Mouse (Mus musculus): ENCODE measurements around the gene Krt82.
"Not testable (repeated sequence)": the region's sequence is repeated elsewhere in the genome, so short reads cannot be mapped to it uniquely, and the experiment has no call there.

Gene Krt82

GRCm38 (mm10) chr15:101550567-101550966 lies at the start of gene Krt82:
Krt82 (minus strand) TSS chr15:101550667.
- no peak for DNase-seq

- no peak for DNase-seq
Observed at GRCm38 (mm10) chr15:101599123-101599522, 48.7 kb upstream of the Krt82 start.

- peak; percentile 33 for DNase-seq
Observed at GRCm38 (mm10) chr15:101588216-101588615, 37.7 kb upstream of the Krt82 start.

DNA sequence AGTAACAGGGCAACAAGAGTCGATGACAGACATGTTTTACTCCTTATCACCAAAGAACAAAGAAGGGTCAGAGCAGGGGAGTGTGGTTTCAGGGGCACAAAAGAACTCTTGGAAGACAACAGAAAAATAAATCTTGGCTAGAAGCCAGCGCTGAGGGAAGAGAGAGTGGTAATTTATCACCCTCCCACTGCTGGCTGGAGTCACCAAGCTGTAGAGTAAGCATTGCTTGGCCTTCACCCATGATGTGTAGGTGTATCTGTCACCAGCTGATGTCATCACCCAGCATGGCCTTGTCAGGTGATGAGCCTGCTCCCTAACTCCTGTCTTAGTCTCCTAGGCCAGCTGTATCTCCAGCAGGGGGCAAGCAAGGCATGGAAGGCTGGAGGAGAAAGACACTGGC lies 34.0 kb upstream of the Krt82 start:
- no peak for DNase-seq

GRCm38 (mm10) chr15:101583211-101583965 lies 32.9 kb upstream of the Krt82 start:
- no peak for DNase-seq

DNA sequence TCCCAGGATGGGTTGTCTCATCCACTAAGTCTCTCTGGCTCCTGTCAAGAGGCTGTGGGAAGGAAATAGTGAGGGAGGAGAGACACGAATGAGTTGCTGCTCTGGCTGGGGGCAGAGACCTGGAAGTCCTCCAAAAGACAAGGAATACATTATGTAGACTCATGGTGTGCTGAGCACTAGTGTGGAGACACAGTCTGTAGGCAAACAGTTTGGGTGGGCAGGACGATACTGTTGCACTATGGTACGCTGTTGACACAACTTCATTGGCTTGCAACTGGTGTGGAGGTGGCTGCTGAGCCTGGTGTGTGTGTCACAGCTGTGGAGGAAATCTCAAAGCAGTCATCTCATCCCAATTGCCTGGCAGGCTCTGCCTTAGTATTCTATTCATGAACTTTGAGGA lies 31.2 kb upstream of the Krt82 start:
- no peak for DNase-seq

GRCm38 (mm10) chr15:101575506-101575905 lies 25.0 kb upstream of the Krt82 start:
- DNase-seq: no peak

DNA sequence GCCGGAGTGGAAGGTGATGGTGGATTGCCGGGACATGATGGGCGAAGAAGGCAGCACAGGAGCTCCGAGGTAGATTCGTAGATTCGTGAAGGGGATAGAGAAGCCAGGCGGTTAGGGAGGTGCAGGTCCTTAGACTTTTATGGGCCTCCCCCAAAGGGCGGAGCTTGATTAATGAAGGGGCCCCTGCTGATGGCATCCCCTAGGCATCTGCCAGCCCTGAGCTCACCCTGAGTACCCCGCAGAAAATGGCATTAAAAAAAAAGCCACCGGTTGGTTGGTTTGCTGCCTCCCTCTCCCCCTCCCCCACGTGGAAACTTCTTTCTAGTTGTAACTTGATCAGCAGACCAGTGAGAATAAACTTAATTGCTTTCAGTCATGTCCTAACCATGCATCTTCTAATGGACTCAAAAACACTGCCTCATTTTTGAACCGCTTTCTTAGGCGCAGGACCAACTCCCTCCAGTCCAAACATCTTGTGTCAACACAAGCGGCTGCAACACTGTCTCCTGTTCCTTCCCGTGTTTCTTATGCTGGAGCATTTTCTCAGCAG lies 23.4 kb upstream of the Krt82 start, which contains the start of gene Krt75:
TSS of gene Krt75 (minus strand) at position 109 of the 550 bp plus-strand sequence.
- DNase-seq: no peak

DNA sequence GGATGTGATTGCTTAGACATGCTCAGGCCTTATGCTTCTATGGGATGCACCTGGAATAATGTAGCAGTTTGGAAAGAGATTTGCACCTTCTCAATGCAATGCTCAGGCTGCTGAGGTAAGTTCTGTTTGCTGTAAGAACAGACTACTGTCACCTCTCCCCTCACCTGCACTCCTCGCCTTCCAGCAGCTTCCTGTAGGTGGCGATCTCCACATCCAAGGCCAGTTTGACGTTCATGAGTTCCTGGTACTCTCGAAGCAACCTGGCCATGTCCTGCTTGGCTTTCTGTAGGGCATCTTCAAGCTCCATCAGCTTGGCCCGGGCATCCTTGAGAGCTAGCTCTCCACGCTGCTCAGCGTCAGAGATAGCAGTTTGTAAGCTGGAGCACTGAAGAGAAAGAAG lies 17.3 kb upstream of the Krt82 start:
- peak; percentile 52 for DNase-seq

GRCm38 (mm10) chr15:101562850-101563249 lies 12.4 kb upstream of the Krt82 start, which contains the start of gene Krt90:
Krt90 (minus strand) TSS chr15:101562950.
- no peak for DNase-seq

- no peak for DNase-seq
Observed at GRCm38 (mm10) chr15:101558034-101558646, 7.7 kb upstream of the Krt82 start.

DNA sequence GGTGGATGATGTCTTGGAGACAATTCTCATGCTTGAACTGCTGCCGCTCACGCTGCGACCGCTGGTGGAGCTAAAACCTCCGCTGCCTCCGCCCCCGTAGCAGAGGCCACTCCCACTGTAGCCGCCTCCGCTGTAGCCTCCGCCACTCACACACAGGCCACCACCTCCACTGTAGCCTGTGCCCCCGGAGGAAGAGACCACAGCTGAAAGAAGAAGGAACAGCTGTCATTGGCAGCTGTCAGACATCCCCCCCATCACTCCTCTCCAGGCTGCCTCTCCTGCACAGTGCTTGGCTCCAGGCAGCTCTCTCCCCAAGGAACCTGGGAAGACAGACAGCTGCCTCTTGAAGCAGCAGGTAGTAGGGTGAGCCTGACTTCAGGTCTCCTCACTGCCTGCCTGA lies 2.7 kb upstream of the Krt82 start:
- peak; percentile 81 for DNase-seq

DNA sequence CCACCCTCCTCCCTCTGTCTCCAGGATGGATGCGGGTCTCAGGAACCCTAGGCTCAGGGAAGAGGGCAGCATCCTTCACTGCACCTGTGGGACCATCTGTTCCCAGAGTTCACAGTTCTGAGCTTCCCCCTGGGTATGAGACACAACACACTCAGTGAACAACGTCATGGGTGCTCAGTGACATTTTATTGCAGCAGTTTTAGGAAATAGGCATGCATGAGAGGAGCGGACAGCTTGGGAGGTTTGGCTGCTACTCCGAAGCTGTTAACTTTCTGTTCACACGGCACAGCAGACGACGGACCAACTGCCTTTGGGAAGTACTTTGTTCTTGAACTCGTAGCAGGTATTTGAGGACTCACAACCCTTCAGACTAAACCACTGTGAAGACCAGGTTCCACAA lies 1.7 kb upstream of the Krt82 start:
- no peak for DNase-seq

DNA sequence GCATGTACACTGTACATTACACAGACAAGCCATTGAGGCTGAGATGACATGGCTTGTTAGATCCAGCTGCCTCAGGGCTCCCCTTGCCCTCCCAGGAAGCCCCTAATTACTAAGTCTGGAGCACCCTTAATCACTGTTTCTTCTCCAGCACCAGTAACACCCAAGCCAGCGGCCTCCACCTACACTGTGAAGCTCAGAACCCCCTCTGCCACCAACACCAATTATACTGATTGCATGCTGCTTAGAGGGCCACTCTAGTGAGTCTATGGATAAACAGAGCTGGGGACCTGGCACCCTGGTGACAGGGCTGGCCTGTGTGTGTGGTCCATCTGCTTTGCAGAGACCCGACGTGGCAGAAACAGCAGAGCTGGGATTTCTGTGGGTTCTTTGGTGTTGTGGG lies 6.0 kb downstream of the Krt82 start:
- DNase-seq: no peak

DNA sequence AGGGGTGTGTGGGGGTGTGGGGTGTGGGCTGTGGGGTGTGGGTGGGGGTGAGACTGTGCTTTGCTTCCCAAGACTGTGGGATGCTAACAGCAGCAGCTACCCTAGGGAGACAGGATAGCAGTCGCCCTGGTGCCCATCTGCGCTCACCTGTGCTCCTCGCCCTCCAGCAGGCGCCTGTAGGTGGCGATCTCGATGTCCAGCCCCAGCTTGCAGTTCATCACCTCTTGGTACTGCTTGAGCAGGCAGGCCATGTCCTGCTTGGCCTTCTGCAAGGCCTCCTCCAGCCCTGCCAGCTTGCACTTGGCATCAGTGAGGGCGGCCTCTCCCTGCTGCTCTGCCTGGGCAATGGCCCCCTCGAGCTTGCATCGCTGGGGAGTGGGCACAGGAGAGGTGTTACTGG lies 7.9 kb downstream of the Krt82 start:
- DNase-seq: peak; percentile 36

DNA sequence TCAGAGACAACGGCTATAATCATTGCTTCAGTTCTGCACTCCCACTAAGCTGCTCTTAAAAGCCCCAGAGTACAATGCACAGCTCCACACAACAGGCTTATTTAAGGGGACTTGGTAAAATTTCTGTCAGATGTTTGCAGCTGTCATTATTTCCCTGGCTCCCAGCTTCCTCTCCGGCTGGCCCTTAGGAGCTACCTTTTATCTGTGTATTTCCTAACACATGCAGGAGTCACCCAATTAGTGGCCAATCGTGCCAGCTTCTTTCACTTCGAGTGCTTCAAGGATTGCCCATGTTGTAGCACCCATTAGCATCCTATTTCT lies 11.9 kb downstream of the Krt82 start:
- no peak for DNase-seq

- peak; percentile 17 for DNase-seq
Observed at GRCm38 (mm10) chr15:101537864-101538579, 12.4 kb downstream of the Krt82 start.

DNA sequence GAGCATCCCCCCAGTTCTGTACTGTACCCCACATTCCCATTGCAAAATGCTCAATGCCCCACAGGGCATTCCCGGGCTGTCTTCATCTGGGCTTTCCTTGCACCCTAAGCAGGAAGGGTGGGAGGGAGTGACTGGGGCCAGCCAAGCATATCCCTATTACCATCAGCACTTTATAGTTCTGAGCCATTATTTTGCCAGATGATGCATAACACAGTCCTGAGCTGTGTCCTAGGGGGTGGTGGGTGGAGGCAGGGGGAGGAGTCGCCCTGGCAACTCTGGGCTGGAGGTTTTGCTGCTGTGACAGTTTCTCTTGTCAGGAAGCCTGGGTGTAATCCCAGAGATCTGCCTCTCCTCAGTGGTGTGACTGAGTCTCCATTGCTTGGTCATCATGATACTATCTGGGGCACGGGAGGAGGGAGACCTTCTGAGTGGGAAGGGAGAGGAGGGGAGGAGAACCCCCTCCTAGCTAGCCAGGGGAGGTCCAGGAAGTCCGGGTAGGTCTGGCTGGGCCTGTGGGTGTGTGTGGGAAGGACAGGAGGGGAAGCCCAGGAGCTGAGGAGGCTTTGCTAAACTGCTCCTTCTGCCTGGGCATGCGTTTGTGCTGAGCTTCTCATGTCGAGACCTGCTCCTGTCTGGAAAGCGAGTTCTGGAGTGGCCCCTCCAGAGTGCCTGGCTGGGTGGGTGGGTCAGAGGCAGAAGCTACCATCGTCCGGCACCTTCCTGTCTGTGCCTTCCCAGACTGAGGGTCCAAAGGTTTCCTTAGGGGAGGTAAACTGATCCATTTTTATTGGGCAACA lies 14.2 kb downstream of the Krt82 start:
- no peak for DNase-seq

GRCm38 (mm10) chr15:101532720-101533119 lies 17.7 kb downstream of the Krt82 start, which contains the start of gene Krt84:
Krt84 (minus strand) TSS chr15:101532820.
- no peak for DNase-seq

DNA sequence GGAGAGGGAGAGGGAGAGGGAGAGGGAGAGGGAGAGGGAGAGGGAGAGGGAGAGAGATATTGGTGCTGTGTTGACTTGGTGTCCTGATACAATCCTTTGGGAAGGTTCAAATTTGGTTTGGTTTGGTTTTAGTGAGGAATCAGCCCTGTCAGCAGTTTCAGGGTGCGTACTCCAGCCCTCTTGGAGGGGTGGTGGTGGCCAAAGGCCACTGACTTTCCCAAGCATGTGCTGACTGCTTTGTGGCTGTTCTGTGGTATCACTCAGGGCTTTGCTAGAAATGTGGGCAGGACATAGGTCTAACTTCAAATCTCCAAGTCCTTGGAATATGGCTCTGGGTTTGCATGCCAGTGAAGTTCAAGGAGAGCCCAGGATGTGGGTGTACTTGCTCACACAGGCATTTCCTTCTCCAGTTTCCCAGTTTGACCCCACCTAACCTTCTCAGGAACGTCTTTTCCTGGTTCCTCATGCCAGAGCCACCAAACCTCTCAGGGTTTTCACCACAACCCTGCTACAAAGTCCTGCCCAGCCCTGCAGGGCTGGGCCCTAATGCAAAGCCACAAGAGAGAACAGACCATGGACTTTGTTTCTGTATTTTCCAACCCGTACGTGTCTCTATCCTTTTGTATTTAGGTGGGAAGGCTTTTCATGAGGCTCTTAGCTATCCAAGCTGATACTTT lies 27.8 kb downstream of the Krt82 start:
- DNase-seq: no peak

GRCm38 (mm10) chr15:101519792-101520191 lies 30.7 kb downstream of the Krt82 start:
- DNase-seq: peak; percentile 77

GRCm38 (mm10) chr15:101517161-101517560 lies 33.3 kb downstream of the Krt82 start, which contains the start of gene Gm49425:
Gm49425 (minus strand) TSS chr15:101517261.
- not testable (repeated sequence) for DNase-seq
